Mouse (Mus musculus): ENCODE data around the gene Xirp1.

DNA sequence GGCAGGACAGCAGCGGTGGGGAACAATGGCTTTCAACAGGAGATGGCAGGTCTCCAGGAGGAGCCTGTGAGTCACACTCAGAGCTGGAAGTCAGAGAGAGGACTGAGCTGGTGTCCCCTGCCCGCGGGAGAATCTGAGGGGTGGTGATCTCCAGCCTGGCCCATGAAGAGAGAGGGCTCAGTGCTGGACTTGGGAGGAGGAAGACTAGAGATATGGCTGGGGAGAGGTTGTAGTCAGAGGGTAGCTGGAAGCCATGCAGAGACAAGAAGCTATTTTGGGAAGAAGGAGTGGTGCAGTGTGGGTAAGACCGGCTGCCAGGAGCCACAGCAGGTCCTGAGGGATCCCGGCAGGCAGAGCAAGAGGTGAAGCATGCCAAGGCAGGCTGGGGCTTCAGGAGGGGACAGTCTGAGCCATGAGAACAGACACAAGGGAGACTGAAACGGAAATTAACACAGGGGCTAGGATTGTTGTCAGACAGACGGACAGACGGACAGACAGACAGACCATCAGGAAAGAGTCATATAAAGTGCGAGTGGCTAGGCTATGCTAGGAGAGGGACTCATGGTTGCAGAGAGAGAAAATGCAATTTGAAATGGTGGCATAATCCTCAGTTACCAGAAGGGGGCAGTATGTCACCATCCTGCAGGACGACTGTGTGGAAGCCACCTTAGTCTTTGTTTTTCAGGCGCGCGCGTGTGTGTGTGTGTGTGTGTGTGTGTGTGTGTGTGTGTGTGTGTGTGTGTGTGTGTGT, 4.2 kb upstream of the Xirp1 start:
- TF ChIP-seq CTCF (IDR thresholded peaks at IDR 0.05; ENCODE audit: low read depth), result peak; percentile 94
- no peak for TF ChIP-seq EP300 (IDR thresholded peaks at IDR 0.05; ENCODE audit: low read depth)
